Mouse (Mus musculus) stomach, postnatal 0 days (tissue): ENCODE results near the gene Plpp4. TPM values are rescaled to one million over a fixed set of nuclear protein-coding genes. Genes with fewer than 3 reads are reported as not detected.

Experiments
- ATAC-seq: fragments of 200-750 bp; cut with Nextera tagmentation; 2 replicates; pipeline ENCODE4 v1.8.0; 2017; ENCODE audit not compliant: low FRiP score, low TSS enrichment
- DNase-seq: peaks from one replicate; pipeline ENCODE4 v3.0.0-alpha.2; 2016; ENCODE audit warnings: low spot score
- H3K27ac ChIP-seq: fragments of 300-500 bp; sonication (generic); replicated peaks from 2 replicates; pipeline ENCODE4 v1.5.1; 2014; ENCODE audit warnings: mild to moderate bottlenecking, control low read depth
- H3K27me3 ChIP-seq: fragments of 300-500 bp; sonication (generic); 2 replicates; pipeline ENCODE4 v1.6.1; 2014; ENCODE audit warnings: low read length; ENCODE audit not compliant: control insufficient read depth, insufficient read depth
- H3K36me3 ChIP-seq: fragments of 300-500 bp; sonication (generic); 2 replicates; pipeline ENCODE4 v1.6.1; 2014; ENCODE audit warnings: low read length, mixed read lengths; ENCODE audit not compliant: control insufficient read depth, insufficient read depth
- H3K4me1 ChIP-seq: fragments of 300-500 bp; sonication (generic); replicated peaks from 2 replicates; pipeline ENCODE4 v1.6.1; 2014; ENCODE audit warnings: antibody characterized with exemption; ENCODE audit not compliant: control insufficient read depth, insufficient read depth
- H3K4me2 ChIP-seq: fragments of 300-500 bp; sonication (generic); replicated peaks from 2 replicates; pipeline ENCODE4 v1.6.1; 2014; ENCODE audit warnings: low read depth, mild to moderate bottlenecking, control low read depth, moderate library complexity
- H3K4me3 ChIP-seq: fragments of 300-500 bp; sonication (generic); 2 replicates; pipeline ENCODE4 v1.5.1; 2014; ENCODE audit warnings: low read depth, low read length, control low read depth
- H3K9ac ChIP-seq: fragments of 300-500 bp; sonication (generic); 2 replicates; pipeline ENCODE4 v1.6.1; 2014; ENCODE audit warnings: mild to moderate bottlenecking, low read length, control low read depth, mixed read lengths
- H3K9me3 ChIP-seq: fragments of 300-500 bp; sonication (generic); 2 replicates; pipeline ENCODE4 v1.6.1; 2016; ENCODE audit warnings: low read length; ENCODE audit not compliant: control insufficient read depth
- CTCF ChIP-seq: IDR thresholded peaks from 2 replicates; pipeline ENCODE4 v1.5.1; 2016; ENCODE audit warnings: antibody characterized with exemption, low read depth, mild to moderate bottlenecking, moderate library complexity
- EP300 ChIP-seq: optimal IDR thresholded peaks from 2 replicates; pipeline ENCODE3; 2016; ENCODE audit warnings: antibody characterized with exemption
- WGBS: fragments of 180-500 bp; shearing (Covaris S2); extraction: QIAGEN DNeasy Blood & Tissue Kit; methylation state at CpG from one replicate; pipeline ENCODE4 v1.1.7; 2014; 5-methylcytosine and 5-hydroxymethylcytosine counted together
- polyA plus RNA-seq: library from polyadenylated mRNA; unstranded; fragments of >200 nt; fragmentation: Nextera tagmentation; extraction: Ambion mirVana; gene quantifications from 2 replicates; pipeline ENCODE4 v1.2.1, GENCODE M21; 2015

The Plpp4 gene
- polyA plus RNA-seq, 1 experiment from 2014 or later, result 0.99 TPM

DNA sequence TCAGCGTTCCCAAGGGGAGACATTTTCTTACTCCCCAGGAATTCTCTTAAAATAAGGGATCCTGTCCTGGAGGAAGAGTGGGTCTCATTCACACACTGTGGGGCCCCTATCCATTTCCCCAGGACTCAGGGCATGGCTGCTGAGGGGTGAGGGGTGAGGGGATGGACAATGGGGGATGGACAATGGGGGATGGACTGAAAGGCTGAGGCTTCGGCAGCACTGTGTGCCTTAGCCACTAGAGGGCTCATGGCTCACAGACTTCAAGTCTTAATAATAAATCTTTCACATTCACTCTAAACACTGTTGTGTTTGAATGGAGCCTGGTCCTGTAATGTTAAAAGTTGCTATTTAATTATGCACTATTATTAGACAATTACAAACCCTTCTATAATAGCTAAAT is 21.4 kb upstream of the Plpp4 start:
- H3K9ac ChIP-seq, result no peak overlapping the region
- H3K4me2 ChIP-seq, result no peak overlapping the region
- H3K4me3 ChIP-seq, result no peak overlapping the region
- TF ChIP-seq EP300 (no peak), CTCF (peak; percentile 77)
- 57% methylated on average over 2 of the region's 2 CpGs for WGBS
- DNase-seq, result peak; percentile 38
- no peak for ATAC-seq
- H3K9me3 ChIP-seq, result no peaks in the 10 kb centered on the region
- no peaks in the 10 kb centered on the region for H3K27me3 ChIP-seq
- no peak overlapping the region for H3K27ac ChIP-seq
- no peaks in the 10 kb centered on the region for H3K36me3 ChIP-seq
- H3K4me1 ChIP-seq, result no peaks in the 10 kb centered on the region

DNA sequence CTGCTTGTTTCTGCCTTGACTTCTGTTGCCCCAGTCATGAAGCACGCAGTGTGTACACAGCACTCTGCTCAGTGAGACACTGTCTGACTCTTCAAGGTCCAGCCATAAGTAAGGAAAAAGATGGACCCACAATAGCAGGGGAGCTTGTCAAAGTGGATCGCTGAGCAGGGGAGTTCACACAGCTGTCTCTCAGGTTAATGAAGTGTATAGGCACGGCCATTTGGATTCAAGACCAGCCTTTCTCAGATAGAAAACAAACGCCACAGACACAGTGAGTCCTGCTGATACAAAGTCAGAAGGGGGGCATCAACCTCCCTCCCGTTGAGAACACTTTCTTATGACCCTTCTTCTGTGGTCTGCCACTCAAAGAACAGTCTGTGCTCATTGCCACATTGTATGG is 20.8 kb upstream of the Plpp4 start:
- Histone ChIP-seq H3K9ac (no peak overlapping the region), H3K27ac (no peak overlapping the region), H3K36me3 (no peaks in the 10 kb centered on the region), H3K4me1 (no peaks in the 10 kb centered on the region), H3K4me2 (no peak overlapping the region), H3K4me3 (no peak overlapping the region), H3K9me3 (no peaks in the 10 kb centered on the region), H3K27me3 (no peaks in the 10 kb centered on the region)
- 70% methylated on average over 5 of the region's 5 CpGs for WGBS
- DNase-seq, result no peak
- TF ChIP-seq EP300, result no peak
- TF ChIP-seq CTCF, result no peak
- ATAC-seq, result no peak

GRCm38 (mm10) chr7:129250981-129251380 is 5.8 kb upstream of the Plpp4 start:
- no peak for ATAC-seq
- no peak overlapping the region for H3K4me3 ChIP-seq
- TF ChIP-seq CTCF (no peak), EP300 (no peak)

DNA sequence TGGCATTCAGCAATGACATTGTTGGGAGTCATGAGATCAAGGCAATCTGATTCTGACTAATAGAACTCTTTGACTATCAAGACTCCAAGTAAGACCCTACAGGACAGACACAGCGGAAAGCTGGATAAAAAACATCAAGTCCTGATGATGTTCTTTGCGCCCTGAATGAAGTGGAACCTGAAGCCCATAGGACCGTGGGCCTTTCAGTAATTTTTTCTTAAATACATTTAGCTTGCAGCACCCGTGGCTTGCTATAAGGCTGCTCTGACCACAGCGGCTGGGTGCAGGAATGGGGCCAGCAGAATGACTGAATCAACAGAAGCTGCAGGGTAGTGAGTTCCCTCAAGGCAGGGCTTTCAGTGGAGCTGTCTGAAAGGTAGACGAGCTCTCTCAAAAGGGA is 3.4 kb upstream of the Plpp4 start:
- 83% methylated on average over 6 of the region's 6 CpGs for WGBS
- no peaks in the 10 kb centered on the region; the same call in 1 of the 2 replicates for H3K4me1 ChIP-seq
- ATAC-seq, result no peak
- no peak overlapping the region for H3K4me2 ChIP-seq
- H3K4me3 ChIP-seq, result no peak overlapping the region
- DNase-seq, result no peak
- no peak overlapping the region for H3K27ac ChIP-seq
- TF ChIP-seq EP300 (no peak), CTCF (no peak)
- H3K9me3 ChIP-seq, result no peaks in the 10 kb centered on the region
- no peak overlapping the region for H3K9ac ChIP-seq
- H3K27me3 ChIP-seq, result peaks cover 7% of the 10 kb centered on the region; the same call in 1 of the 2 replicates
- no peaks in the 10 kb centered on the region for H3K36me3 ChIP-seq

More at GRCm38 (mm10) chr7:129250981-129251380, 5.8 kb upstream of the Plpp4 start:
- Histone ChIP-seq H3K27ac (no peak overlapping the region), H3K4me2 (no peak overlapping the region), H3K9me3 (no peaks in the 10 kb centered on the region), H3K36me3 (no peaks in the 10 kb centered on the region), H3K9ac (no peak overlapping the region), H3K27me3 (no peaks in the 10 kb centered on the region), H3K4me1 (no peaks in the 10 kb centered on the region)
- no peak for DNase-seq

DNA sequence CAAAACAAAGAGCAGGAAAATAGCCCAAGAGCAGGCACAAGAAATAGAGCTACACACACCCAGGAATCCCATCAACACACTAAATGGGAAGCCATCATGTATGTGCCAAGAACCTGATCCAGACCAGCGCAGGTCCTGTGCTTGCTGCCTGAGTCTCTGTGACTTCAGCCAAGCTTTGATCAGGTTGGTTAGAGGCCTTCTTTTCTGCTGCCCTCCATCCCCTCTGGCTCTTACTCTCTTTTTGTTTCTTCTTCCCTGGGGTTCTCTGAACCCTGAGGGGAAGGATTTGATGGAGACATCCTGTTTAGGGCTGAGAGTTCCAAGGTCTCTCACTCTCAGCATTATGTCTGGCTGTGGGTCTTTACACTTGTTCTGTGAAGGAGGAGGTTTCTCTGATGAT is 2.7 kb upstream of the Plpp4 start:
- H3K36me3 ChIP-seq, result no peaks in the 10 kb centered on the region
- DNase-seq (no peak), ATAC-seq (no peak)
- no peak for TF ChIP-seq EP300
- TF ChIP-seq CTCF, result no peak
- WGBS, result 63% methylated on average over 1 of the region's 1 CpGs
- no peak overlapping the region for H3K4me2 ChIP-seq
- no peaks in the 10 kb centered on the region for H3K9me3 ChIP-seq
- peaks cover 7% of the 10 kb centered on the region; the same call in 1 of the 2 replicates for H3K27me3 ChIP-seq
- no peak overlapping the region for H3K27ac ChIP-seq
- H3K9ac ChIP-seq, result no peak overlapping the region
- H3K4me3 ChIP-seq, result no peak overlapping the region
- H3K4me1 ChIP-seq, result no peaks in the 10 kb centered on the region; the same call in 1 of the 2 replicates

DNA sequence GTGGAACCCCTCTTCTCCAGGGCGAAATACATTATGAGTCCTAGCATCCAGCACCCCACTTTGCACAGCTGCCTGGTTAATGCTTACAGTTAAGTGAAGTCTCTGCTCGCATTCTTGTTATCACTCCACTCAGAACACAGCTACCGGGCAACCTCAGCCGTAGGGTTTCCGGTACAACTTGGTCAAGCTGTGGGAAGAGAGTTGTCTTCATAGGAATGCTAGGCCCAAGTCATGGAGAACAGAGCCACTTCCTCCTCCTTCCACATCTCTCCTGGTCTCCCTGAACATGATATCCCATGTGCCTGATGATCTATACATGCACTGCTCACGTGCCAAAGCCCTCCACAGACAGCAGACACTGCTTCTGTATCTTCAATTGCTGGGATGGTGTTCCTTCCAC is 1.4 kb upstream of the Plpp4 start:
- no peaks in the 10 kb centered on the region; the same call in 1 of the 2 replicates for H3K4me1 ChIP-seq
- H3K27ac ChIP-seq, result no peak overlapping the region
- TF ChIP-seq EP300 (no peak), CTCF (no peak)
- no peaks in the 10 kb centered on the region for H3K36me3 ChIP-seq
- no peak overlapping the region for H3K9ac ChIP-seq
- DNase-seq, result no peak
- H3K4me2 ChIP-seq, result no peak overlapping the region
- ATAC-seq, result no peak
- 91% methylated on average over 6 of the region's 6 CpGs for WGBS
- H3K4me3 ChIP-seq, result no peak overlapping the region
- no peaks in the 10 kb centered on the region for H3K9me3 ChIP-seq
- H3K27me3 ChIP-seq, result peaks cover 7% of the 10 kb centered on the region; the same call in 1 of the 2 replicates
